Mouse (Mus musculus): ENCODE data around the gene Atp8a2.

DNA sequence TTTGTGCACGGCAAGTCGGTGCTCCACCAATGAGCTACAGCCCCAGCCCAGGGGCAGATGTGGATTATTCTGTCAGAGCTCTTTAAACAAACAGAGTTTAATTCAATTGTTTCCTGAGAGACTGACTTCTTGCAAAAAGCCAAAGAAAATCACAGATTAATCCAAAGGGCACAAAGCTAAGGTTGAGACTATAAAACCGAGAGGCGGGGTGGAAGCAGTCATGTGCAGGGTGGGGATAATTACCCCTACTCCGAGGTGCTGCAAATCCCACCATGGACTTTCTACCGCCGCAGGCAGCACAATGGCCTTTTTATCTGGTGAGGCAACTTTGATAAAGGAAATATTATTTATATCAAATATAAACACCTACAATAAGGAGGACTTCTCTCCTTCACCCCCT is 580.2 kb downstream of the Atp8a2 start:
- TF ChIP-seq CTCF (IDR thresholded peaks at IDR 0.05; ENCODE audit: low read depth) (no peak), EP300 (IDR thresholded peaks at IDR 0.05; ENCODE audit: low read depth) (no peak)

All from heart, postnatal 0 days (tissue).